Mouse (Mus musculus): Measurements from ENCODE around the gene AI661453. TPM values are rescaled to one million over a fixed set of nuclear protein-coding genes. Genes with fewer than 3 reads are reported as not detected.

AI661453 gene
- total and polyA plus RNA-seq, 2 experiments from 2014 or later = 0.05 to 0.22 TPM

GRCm38 (mm10) chr17:47473434-47473974, 37.1 kb downstream of the AI661453 start:
- WGBS = 18% methylated on average over 8 of the region's 8 CpGs
- ATAC-seq = no peak
- TF ChIP-seq CTCF (IDR thresholded peaks at IDR 0.05; ENCODE audit: low read depth) = peak; percentile 74
- H3K4me3 ChIP-seq (ENCODE audit: low read depth, low read length) = no peak overlapping the region
- H3K27me3 ChIP-seq (ENCODE audit: insufficient read depth, low read length) = peaks cover 1% of the 10 kb centered on the region
- no peak overlapping the region for H3K9ac ChIP-seq
- no peak overlapping the region for H3K27ac ChIP-seq (ENCODE audit: low read depth, low read length)
- no peaks in the 10 kb centered on the region for H3K4me1 ChIP-seq (ENCODE audit: insufficient read depth)
- no peak overlapping the region for H3K4me2 ChIP-seq (ENCODE audit: low read depth)
- no peak for DNase-seq
- H3K36me3 ChIP-seq (ENCODE audit: insufficient read depth) = no peaks in the 10 kb centered on the region
- no peaks in the 10 kb centered on the region for H3K9me3 ChIP-seq (ENCODE audit: low read length)

DNA sequence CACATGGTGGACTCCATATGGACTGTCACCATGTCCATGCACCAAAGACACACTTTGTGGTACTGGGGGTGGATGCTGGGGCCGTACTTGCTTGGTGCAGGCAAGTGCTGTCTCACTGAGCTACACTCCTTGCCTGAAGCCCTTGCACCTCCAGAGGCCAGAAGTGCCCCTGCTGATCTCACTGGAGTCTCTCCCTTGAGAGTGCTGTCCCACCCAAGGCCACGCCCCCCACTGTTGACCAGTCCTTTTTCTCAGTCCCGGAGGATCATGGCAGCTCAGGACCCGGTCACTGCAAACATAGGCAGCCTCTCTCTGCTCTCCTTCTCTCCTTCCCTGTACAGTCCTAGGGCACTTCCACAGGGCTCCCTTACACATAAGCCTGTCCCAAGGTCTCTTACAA, 37.8 kb downstream of the AI661453 start:
- H3K4me3 ChIP-seq (ENCODE audit: low read depth, low read length) = no peak overlapping the region
- DNase-seq (no peak), ATAC-seq (no peak)
- TF ChIP-seq CTCF (IDR thresholded peaks at IDR 0.05; ENCODE audit: low read depth) = no peak
- no peak overlapping the region for H3K4me2 ChIP-seq (ENCODE audit: low read depth)
- no peak overlapping the region for H3K27ac ChIP-seq (ENCODE audit: low read depth, low read length)
- H3K36me3 ChIP-seq (ENCODE audit: insufficient read depth) = no peaks in the 10 kb centered on the region
- H3K4me1 ChIP-seq (ENCODE audit: insufficient read depth) = no peaks in the 10 kb centered on the region
- no peaks in the 10 kb centered on the region for H3K9me3 ChIP-seq (ENCODE audit: low read length)
- H3K9ac ChIP-seq = no peak overlapping the region
- H3K27me3 ChIP-seq (ENCODE audit: insufficient read depth, low read length) = no peaks in the 10 kb centered on the region
- WGBS = 93% methylated on average over 4 of the region's 4 CpGs

DNA sequence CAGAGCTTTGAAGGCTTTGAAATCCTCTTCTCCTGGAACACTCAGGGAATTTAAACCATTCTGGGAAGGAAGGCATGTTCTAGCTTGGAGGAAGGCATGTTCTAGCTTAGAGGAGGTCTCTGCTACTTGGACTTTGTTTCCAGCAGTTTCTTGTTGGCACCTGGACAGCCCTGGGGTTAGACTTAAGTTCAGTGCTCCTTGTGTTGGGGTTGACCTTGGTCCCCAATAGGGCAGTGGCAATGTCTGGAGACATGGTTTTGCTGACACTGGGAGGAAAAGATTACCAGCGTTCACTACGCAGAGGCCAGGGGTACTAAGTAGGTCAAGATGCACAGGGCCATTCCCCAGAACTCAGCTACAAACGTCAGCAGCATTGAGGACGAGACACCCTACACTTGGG, 38.8 kb downstream of the AI661453 start:
- 86% methylated on average over 4 of the region's 4 CpGs for WGBS
- DNase-seq = no peak

GRCm38 (mm10) chr17:47475714-47476113, 39.3 kb downstream of the AI661453 start:
- no peaks in the 10 kb centered on the region for H3K4me1 ChIP-seq (ENCODE audit: insufficient read depth)
- peak; percentile 33 for TF ChIP-seq CTCF (IDR thresholded peaks at IDR 0.05; ENCODE audit: low read depth)
- ATAC-seq = no peak
- no peak overlapping the region for H3K9ac ChIP-seq
- no peak overlapping the region for H3K4me3 ChIP-seq (ENCODE audit: low read depth, low read length)
- H3K4me2 ChIP-seq (ENCODE audit: low read depth) = no peak overlapping the region
- no peaks in the 10 kb centered on the region for H3K27me3 ChIP-seq (ENCODE audit: insufficient read depth, low read length)
- no peak for DNase-seq
- H3K27ac ChIP-seq (ENCODE audit: low read depth, low read length) = no peak overlapping the region
- no peaks in the 10 kb centered on the region for H3K36me3 ChIP-seq (ENCODE audit: insufficient read depth)
- no peaks in the 10 kb centered on the region for H3K9me3 ChIP-seq (ENCODE audit: low read length)
- 62% methylated on average over 3 of the region's 3 CpGs for WGBS

More for the DNA sequence above, 38.8 kb downstream of the AI661453 start:
- no peaks in the 10 kb centered on the region for H3K4me1 ChIP-seq (ENCODE audit: insufficient read depth)
- ATAC-seq = no peak
- no peaks in the 10 kb centered on the region for H3K36me3 ChIP-seq (ENCODE audit: insufficient read depth)
- H3K9ac ChIP-seq = no peak overlapping the region
- no peak for TF ChIP-seq CTCF (IDR thresholded peaks at IDR 0.05; ENCODE audit: low read depth)
- no peak overlapping the region for H3K4me2 ChIP-seq (ENCODE audit: low read depth)
- no peak overlapping the region for H3K4me3 ChIP-seq (ENCODE audit: low read depth, low read length)
- no peaks in the 10 kb centered on the region for H3K9me3 ChIP-seq (ENCODE audit: low read length)
- H3K27me3 ChIP-seq (ENCODE audit: insufficient read depth, low read length) = no peaks in the 10 kb centered on the region
- no peak overlapping the region for H3K27ac ChIP-seq (ENCODE audit: low read depth, low read length)

GRCm38 (mm10) chr17:47479887-47480286, 43.5 kb downstream of the AI661453 start:
- H3K27ac ChIP-seq (ENCODE audit: low read depth, low read length) = no peak overlapping the region
- no peak for TF ChIP-seq CTCF (IDR thresholded peaks at IDR 0.05; ENCODE audit: low read depth)
- DNase-seq = no peak
- no peak overlapping the region for H3K4me3 ChIP-seq (ENCODE audit: low read depth, low read length)
- H3K4me1 ChIP-seq (ENCODE audit: insufficient read depth) = no peaks in the 10 kb centered on the region
- WGBS = 73% methylated on average over 3 of the region's 3 CpGs
- H3K9me3 ChIP-seq (ENCODE audit: low read length) = no peaks in the 10 kb centered on the region
- no peak for ATAC-seq
- H3K27me3 ChIP-seq (ENCODE audit: insufficient read depth, low read length) = no peaks in the 10 kb centered on the region
- no peaks in the 10 kb centered on the region for H3K36me3 ChIP-seq (ENCODE audit: insufficient read depth)
- H3K4me2 ChIP-seq (ENCODE audit: low read depth) = no peak overlapping the region
- no peak overlapping the region for H3K9ac ChIP-seq

- Histone ChIP-seq H3K27ac (ENCODE audit: low read depth, low read length) (no peak overlapping the region), H3K9me3 (ENCODE audit: low read length) (no peaks in the 10 kb centered on the region), H3K4me2 (ENCODE audit: low read depth) (no peak overlapping the region), H3K9ac (no peak overlapping the region), H3K4me1 (ENCODE audit: insufficient read depth) (no peaks in the 10 kb centered on the region), H3K27me3 (ENCODE audit: insufficient read depth, low read length) (no peaks in the 10 kb centered on the region), H3K4me3 (ENCODE audit: low read depth, low read length) (no peak overlapping the region), H3K36me3 (ENCODE audit: insufficient read depth) (0 out of 2 replicates have a peak, but pooled peaks cover 1% of the 10 kb centered on the region)
- peak; percentile 73 for TF ChIP-seq CTCF (IDR thresholded peaks at IDR 0.05; ENCODE audit: low read depth)
- ATAC-seq (no peak), DNase-seq (peak; percentile 45)
- 31% methylated on average over 2 of the region's 2 CpGs for WGBS
Measured at GRCm38 (mm10) chr17:47482401-47482800, 46.0 kb downstream of the AI661453 start.

GRCm38 (mm10) chr17:47484241-47484921, 48.0 kb downstream of the AI661453 start:
- Histone ChIP-seq H3K27me3 (ENCODE audit: insufficient read depth, low read length) (no peaks in the 10 kb centered on the region), H3K27ac (ENCODE audit: low read depth, low read length) (no peak overlapping the region), H3K4me1 (ENCODE audit: insufficient read depth) (no peaks in the 10 kb centered on the region), H3K9me3 (ENCODE audit: low read length) (no peaks in the 10 kb centered on the region), H3K36me3 (ENCODE audit: insufficient read depth) (peaks cover 15% of the 10 kb centered on the region), H3K9ac (no peak overlapping the region), H3K4me3 (ENCODE audit: low read depth, low read length) (no peak overlapping the region), H3K4me2 (ENCODE audit: low read depth) (no peak overlapping the region)
- no peak for DNase-seq
- WGBS = 23% methylated on average over 1 of the region's 1 CpGs
- TF ChIP-seq CTCF (IDR thresholded peaks at IDR 0.05; ENCODE audit: low read depth) = no peak
- ATAC-seq = no peak
